Mouse (Mus musculus) ovary, postnatal 14 days (tissue): ENCODE results near the gene Mboat1.

ENCODE experiments used
- DNase-seq: peaks from one replicate; pipeline ENCODE4 v3.0.0; 2022; ENCODE audit warnings: low spot score

Gene Mboat1

DNA sequence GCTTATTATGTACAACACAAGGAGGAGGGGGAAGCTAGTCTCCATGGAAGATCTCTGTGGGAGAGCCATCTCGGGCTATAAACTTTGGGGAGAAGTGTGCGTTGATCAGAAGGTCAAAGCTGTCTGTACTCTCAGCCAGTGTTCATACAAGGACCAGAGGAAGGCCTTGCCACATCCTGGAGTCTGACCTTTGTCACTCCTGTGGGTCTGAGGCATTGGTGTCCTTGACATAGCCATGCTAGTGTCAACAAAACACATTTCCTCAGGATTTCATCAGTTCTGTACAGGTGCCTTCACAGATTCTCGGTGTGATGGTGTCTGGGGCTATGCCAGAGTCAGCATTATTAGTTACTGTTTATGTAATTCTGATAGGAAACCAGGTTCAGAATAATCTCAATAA, 115.1 kb downstream of the Mboat1 start:
- DNase-seq = no peak

DNA sequence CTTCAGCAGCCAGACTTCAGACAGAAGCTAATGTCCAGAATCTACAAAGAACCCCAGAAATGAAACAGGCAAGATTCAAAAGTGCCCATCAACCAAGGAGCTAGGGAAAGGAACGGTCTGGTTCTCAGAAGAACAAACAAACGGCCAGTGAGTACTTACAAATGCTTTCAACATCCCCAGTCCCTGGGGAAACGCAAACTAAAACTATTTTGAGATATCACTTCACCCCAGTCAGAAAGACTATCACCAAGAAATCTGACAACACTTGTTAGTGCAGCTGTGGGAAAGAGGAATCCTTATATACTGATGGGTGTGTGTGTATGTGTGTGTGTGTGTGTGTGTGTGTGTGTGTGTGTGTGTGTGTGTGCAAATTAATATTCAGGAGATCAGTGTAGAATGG, 116.4 kb downstream of the Mboat1 start:
- no peak for DNase-seq

GRCm38 (mm10) chr13:30253636-30254264, 117.5 kb downstream of the Mboat1 start:
- DNase-seq = no peak

- no peak for DNase-seq
These were observed 118.1 kb downstream of the Mboat1 start for GRCm38 (mm10) chr13:30254421-30254820.

- no peak for DNase-seq
These were observed 122.5 kb downstream of the Mboat1 start for GRCm38 (mm10) chr13:30258802-30259201.

- no peak for DNase-seq
These were observed 123.0 kb downstream of the Mboat1 start for GRCm38 (mm10) chr13:30259326-30259725.

- peak; percentile 73 for DNase-seq
These were observed 123.7 kb downstream of the Mboat1 start for GRCm38 (mm10) chr13:30259912-30260560.

DNA sequence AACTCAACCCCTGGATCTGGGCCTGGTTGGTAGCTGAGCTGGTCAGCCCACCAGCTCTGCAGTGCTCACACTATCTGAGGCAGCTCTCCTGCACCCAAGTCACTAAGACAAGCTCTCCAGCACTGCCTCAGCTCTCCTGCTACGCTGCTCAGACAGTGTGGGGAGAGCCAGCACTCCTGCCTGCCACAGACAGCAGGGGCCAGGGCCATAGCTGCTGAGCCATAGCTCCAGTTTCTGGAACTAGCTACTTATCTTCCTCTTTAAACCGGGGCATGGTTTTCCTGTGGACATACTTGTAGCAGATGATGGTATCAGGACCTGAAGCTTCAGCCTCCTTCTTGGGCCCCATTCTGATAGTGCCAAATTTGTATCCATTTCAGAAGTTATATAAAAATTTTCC, 127.4 kb downstream of the Mboat1 start:
- no peak for DNase-seq

GRCm38 (mm10) chr13:30264303-30264702, 128.0 kb downstream of the Mboat1 start:
- no peak for DNase-seq

DNA sequence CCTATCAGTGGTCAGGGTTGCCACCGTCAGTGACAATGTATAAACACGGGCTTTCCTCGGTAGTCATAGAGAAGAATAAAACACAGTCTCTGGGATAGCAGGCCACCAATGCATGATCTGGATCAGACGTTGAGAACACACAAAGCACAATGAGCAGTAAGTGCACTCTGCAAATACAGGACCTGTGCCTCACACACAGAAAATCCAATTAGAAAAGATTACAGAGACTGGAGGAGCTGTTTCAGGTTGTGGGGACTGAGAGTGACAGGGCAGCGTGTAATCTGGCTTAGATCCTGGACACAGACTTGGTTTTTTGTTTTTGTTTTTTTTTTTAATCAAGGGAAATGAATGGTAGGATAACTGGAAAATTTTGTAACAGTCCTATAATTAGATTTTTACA, 128.5 kb downstream of the Mboat1 start:
- no peak for DNase-seq

DNA sequence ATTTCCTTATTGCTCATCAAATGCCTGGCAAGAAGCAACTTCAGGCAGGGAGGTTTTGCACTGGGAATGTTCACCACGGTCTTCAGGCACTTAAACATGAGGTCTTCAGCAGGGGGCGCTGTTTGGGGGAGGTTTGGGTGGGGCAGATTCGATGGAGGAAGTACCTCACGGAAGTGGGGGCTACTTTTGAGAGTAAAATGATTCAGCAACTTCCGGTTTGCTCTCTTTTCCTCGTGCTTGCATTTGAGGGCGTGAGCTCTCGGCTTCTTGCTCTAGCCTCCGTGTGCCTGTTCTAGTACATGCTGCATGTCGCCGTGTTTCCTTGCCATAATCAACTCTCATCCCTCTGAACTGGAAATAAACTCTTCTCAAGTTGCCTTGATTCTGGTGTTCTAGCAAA, 129.7 kb downstream of the Mboat1 start:
- no peak for DNase-seq

- DNase-seq = peak; percentile 34
These were observed 135.9 kb downstream of the Mboat1 start for GRCm38 (mm10) chr13:30272040-30272686.
